Mouse (Mus musculus): ENCODE results near the gene Hyal2.
A peak's percentile ranks its signal among the peaks of the same experiment; 100 is the strongest.

Hyal2 gene

DNA sequence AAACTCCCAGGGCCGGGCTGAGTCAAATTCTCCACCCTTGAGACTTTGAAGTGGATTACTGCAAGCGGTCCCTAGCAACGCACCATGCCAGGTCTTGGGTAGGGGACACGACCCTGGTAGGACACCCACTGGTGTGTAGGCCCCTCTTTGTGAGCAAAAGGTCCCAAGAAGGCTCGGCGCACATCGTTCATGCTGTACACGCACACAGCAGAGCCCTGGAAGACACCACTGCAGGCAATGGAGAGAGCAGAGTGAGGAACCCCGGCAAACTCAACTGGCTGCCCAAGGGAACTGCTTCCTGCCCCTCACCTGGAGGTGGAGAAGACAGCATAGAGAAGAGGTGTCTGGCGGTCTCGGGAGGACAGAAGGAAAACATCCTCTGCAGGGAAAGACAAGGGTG, 33.5 kb downstream of the Hyal2 start:
- DNase-seq (ENCODE audit: low read depth, low spot score) = no peak
- Histone ChIP-seq H3K27me3 (ENCODE audit: control insufficient read depth, insufficient read depth, low read length, poor library complexity, severe bottlenecking) (no peaks in the 10 kb centered on the region), H3K36me3 (ENCODE audit: control insufficient read depth, insufficient read depth, low read length, poor library complexity, severe bottlenecking) (no peaks in the 10 kb centered on the region)

DNA sequence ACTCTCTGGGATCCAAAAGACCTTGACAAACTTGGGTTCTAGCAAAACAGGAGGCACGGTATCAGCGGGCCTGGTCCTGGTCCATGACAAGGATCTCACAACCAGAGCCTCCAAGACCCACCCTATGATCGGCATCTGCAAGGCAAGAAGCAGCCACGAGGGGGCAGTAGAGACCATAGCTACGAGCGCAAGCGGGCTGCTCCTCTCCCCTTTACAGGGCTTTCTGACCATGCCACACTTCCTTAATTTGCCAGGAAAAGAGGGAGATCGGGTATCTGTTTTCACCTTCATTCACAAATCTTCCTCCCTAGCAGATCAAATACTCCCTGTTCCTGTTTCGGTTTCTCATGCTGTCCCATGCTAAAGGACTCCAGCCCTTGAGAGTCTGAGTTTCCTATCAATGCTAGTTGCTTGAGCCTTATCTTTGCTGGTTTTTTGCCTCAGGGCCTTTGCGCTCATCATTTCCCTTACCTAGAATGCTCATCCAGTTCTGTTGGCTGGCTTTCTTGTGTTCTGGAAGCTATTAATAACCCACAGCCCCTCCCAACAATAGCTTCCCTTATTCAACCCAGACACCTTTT, 34.4 kb downstream of the Hyal2 start:
- Histone ChIP-seq H3K27me3 (ENCODE audit: control insufficient read depth, insufficient read depth, low read length, poor library complexity, severe bottlenecking) (no peaks in the 10 kb centered on the region), H3K36me3 (ENCODE audit: control insufficient read depth, insufficient read depth, low read length, poor library complexity, severe bottlenecking) (no peaks in the 10 kb centered on the region)
- peak; percentile 93 for DNase-seq (ENCODE audit: low read depth, low spot score)

DNA sequence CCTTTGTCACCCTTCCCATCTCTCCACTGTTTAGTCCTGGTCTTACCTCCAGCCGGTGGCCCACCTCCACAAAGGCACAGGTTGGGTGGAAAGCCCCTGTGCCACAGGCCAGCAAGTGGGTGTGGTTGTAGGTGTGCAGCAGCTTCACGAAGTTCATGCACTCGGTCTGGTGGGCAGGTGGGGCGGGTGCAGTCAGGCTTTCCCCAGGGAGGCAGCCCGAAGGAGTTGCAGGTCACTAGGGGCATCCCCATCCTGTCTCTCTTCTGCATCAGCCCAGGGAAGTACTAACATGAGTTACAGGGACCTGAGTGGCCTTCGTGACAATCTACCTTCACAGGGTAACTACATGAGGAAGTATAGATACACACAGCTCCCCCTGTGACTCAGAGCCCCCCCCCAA, 35.5 kb downstream of the Hyal2 start:
- peak; percentile 85 for DNase-seq (ENCODE audit: low read depth, low spot score)
- no peaks in the 10 kb centered on the region for H3K27me3 ChIP-seq (ENCODE audit: control insufficient read depth, insufficient read depth, low read length, poor library complexity, severe bottlenecking)

DNA sequence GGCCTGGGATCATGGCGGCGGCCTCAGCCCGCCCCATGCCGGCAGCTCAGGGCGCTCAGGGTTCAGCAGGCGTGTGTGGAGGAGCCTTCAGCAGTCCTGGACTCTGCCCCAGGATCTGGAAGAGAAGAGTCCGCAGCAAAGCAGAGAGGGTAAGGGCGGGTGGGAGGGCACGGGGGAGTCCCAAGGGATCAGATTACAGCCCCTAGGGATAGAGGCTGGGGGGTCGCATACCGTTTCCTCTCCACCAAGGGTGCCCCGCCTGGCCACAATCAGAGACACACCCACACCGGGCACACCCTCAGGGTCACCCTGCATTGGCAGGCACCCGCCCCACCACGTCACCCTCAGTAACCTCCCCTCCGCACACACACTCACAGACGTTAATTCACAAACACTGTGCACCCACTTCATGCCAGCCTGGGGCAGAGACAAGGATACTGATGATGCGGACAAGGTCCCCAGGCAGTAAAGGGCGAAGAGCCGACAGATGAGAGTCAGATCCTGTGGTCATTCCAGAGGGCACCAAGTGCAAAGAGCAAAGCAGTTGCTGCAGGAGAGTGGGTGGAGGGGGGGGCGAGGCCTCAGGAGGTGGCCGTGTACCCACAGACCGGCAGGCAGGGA, 37.4 kb downstream of the Hyal2 start:
- no peaks in the 10 kb centered on the region for H3K36me3 ChIP-seq (ENCODE audit: control insufficient read depth, insufficient read depth, low read length, poor library complexity, severe bottlenecking)
- no peak for DNase-seq (ENCODE audit: low read depth, low spot score)
- no peaks in the 10 kb centered on the region for H3K27me3 ChIP-seq (ENCODE audit: control insufficient read depth, insufficient read depth, low read length, poor library complexity, severe bottlenecking)

More for the DNA sequence above, 35.5 kb downstream of the Hyal2 start:
- no peaks in the 10 kb centered on the region for H3K36me3 ChIP-seq (ENCODE audit: control insufficient read depth, insufficient read depth, low read length, poor library complexity, severe bottlenecking)

DNA sequence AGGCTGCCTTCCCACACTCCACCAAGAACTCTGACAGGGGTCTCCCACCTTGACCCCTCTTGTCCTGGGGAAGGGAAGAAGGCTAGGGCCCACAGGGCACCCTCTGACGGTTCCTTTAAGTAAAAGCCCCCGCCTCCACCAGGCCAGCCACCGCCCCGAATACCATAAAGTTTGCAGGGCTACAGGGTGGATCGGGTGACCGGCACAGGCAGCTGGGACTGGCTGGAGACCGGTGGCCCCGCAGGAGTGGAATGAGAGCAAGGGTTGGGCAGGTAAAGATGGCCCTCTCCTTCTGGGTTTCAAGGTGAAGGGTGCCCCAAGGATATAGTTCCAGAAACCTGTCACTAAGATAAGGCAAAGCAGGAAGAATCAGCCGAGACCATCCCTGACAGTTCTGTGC, 38.8 kb downstream of the Hyal2 start:
- Histone ChIP-seq H3K36me3 (ENCODE audit: control insufficient read depth, insufficient read depth, low read length, poor library complexity, severe bottlenecking) (no peaks in the 10 kb centered on the region), H3K27me3 (ENCODE audit: control insufficient read depth, insufficient read depth, low read length, poor library complexity, severe bottlenecking) (no peaks in the 10 kb centered on the region)
- no peak for DNase-seq (ENCODE audit: low read depth, low spot score)

DNA sequence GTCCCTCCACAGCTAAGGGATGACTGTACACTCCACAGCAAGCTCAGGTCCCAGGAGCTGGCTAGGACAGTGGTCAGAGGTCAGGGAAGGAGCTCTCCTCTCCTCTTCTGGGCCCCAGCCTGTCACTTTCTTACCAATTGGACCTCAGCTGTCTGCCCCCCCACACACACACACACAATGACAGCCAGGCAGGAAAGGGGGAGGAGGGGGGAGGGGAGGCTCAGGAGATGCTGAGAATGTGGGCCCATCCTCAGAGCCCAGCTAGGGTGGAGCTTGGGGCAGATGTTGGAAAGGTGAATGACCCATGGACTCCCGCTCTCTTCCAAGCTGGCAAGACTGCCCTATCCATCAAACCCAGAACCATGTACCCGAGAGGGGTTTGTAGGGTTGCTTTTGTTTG, 39.3 kb downstream of the Hyal2 start:
- H3K36me3 ChIP-seq (ENCODE audit: control insufficient read depth, insufficient read depth, low read length, poor library complexity, severe bottlenecking) = no peaks in the 10 kb centered on the region
- H3K27me3 ChIP-seq (ENCODE audit: control insufficient read depth, insufficient read depth, low read length, poor library complexity, severe bottlenecking) = no peaks in the 10 kb centered on the region
- no peak for DNase-seq (ENCODE audit: low read depth, low spot score)

DNA sequence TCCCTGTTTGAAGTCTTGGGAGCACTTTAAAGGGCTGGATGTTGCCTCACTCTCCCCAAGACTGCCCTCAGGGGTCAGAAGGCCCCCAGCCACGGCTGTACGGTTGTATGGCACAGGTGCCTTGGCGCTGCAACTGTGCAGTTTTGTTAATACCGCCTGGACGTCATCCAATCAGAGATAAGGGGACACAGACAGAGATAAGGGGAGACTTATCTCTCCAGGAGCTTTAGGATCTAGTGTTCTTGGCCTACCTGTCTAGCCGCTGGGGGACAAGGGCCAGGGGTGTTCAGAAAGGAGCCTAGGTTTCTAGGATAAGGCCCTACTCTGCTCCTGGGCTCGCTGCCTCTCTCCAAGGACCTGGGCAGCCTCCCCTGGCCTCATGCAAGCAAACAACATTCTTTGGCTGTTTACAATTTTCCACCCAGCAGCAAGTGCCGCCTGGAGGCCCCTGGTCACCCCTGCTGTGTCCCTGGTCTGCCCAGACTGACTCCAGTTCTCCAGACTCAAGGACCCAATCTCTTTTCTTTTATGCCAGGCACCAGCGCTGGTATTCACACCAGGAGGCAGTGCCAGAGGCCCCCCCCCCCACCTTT, 40.0 kb downstream of the Hyal2 start:
- no peaks in the 10 kb centered on the region for H3K27me3 ChIP-seq (ENCODE audit: control insufficient read depth, insufficient read depth, low read length, poor library complexity, severe bottlenecking)
- DNase-seq (ENCODE audit: low read depth, low spot score) = no peak
- H3K36me3 ChIP-seq (ENCODE audit: control insufficient read depth, insufficient read depth, low read length, poor library complexity, severe bottlenecking) = no peaks in the 10 kb centered on the region

DNA sequence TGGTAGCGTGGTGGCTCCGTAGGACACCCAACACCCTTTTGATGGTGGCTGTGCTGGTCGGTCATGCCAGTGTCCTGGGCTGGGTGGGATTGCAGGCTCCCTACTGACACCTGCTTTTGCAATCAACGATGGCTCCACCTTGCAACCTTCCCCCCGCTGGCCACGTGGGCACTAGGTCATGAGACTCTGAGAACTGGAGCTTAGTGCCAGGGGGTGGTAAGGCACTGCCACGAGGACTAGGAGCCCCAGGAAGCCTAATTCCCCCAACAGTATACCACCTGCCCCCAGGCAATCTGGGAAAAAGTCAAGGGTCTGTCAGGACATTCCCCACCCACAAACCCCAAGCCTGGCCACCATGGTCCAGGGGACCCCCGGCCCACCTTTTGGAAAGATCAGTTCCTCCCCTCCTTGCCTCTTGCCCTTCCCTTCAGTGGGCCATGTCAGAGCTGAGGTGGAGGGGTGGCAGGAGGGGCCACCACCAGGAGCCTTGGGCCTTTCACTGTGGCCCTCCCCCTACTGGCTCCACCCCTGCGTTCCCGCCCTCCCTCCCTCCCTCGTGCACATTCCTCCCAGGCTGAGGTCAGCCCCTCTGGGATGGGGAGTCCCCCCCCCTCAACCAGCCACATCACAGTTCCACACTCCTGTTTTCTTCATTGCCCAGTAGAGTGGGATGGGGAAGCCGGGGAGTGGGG, 41.1 kb downstream of the Hyal2 start, which contains the start of gene Sema3b:
Gene Sema3b, minus strand, starts transcription at position 489 of the 692 bp plus-strand sequence.
- H3K36me3 ChIP-seq (ENCODE audit: control insufficient read depth, insufficient read depth, low read length, poor library complexity, severe bottlenecking) = no peaks in the 10 kb centered on the region
- no peaks in the 10 kb centered on the region for H3K27me3 ChIP-seq (ENCODE audit: control insufficient read depth, insufficient read depth, low read length, poor library complexity, severe bottlenecking)
- DNase-seq (ENCODE audit: low read depth, low spot score) = no peak

DNA sequence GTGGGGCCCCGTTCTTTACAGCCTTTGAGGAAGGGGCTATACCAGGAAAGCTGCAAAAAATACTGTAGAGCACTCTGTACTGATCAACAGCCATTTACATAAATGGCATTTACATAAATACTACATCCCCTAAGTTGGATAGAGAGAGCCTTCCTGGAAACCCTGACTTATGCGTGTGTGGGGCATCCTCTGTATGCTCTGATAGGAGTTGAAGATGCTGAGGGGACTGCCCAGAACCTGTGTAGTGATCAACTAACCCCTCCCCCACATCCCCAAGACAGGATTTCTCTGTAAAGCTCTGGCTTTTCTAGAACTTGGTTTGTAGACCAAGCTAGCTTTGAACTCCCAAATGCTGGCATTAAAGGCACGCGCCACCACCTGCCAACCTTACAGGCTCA, 41.7 kb downstream of the Hyal2 start:
- H3K27me3 ChIP-seq (ENCODE audit: control insufficient read depth, insufficient read depth, low read length, poor library complexity, severe bottlenecking) = no peaks in the 10 kb centered on the region
- no peak for DNase-seq (ENCODE audit: low read depth, low spot score)

DNA sequence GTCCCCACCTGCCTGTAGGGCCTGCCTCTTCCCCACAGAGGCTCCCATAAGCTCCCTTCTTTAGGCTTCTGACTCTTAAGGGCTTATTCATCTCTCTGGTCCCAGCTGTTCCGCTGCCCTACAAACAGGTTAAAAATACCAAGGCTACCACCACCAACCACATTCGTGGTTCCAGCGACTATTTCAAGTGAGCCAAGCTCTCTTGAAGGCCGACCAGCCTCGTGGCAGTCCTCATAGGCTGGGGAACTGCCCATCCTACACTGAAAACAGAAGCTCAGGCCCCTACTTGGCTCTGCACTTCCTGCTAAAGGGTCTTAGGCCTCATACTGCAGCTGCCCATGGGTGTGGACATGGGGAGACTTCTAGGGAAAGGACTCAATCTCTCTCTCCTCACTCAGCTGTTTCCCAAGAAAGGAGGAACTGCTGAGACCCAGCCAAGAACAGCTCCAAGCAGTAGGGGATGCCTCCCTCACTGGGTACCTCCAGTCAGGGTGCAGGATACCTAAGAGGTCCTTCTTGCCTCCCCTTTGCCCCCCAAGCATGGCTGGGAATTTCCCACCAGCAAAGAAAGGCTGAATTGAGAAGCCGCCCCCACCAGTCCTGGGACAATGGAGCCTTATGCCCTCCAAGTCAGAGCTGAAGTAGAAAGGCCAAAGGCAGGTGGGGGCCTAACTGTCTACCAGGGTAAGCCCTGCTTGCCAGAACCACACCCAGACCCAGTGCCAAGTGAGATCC, 43.9 kb downstream of the Hyal2 start:
- Histone ChIP-seq H3K36me3 (ENCODE audit: control insufficient read depth, insufficient read depth, low read length, poor library complexity, severe bottlenecking) (peaks cover 15% of the 10 kb centered on the region), H3K27me3 (ENCODE audit: control insufficient read depth, insufficient read depth, low read length, poor library complexity, severe bottlenecking) (no peaks in the 10 kb centered on the region)
- no peak for DNase-seq (ENCODE audit: low read depth, low spot score)

More for the DNA sequence above, 41.7 kb downstream of the Hyal2 start:
- H3K36me3 ChIP-seq (ENCODE audit: control insufficient read depth, insufficient read depth, low read length, poor library complexity, severe bottlenecking) = peaks cover 4% of the 10 kb centered on the region; the same call in 1 of the 2 replicates

DNA sequence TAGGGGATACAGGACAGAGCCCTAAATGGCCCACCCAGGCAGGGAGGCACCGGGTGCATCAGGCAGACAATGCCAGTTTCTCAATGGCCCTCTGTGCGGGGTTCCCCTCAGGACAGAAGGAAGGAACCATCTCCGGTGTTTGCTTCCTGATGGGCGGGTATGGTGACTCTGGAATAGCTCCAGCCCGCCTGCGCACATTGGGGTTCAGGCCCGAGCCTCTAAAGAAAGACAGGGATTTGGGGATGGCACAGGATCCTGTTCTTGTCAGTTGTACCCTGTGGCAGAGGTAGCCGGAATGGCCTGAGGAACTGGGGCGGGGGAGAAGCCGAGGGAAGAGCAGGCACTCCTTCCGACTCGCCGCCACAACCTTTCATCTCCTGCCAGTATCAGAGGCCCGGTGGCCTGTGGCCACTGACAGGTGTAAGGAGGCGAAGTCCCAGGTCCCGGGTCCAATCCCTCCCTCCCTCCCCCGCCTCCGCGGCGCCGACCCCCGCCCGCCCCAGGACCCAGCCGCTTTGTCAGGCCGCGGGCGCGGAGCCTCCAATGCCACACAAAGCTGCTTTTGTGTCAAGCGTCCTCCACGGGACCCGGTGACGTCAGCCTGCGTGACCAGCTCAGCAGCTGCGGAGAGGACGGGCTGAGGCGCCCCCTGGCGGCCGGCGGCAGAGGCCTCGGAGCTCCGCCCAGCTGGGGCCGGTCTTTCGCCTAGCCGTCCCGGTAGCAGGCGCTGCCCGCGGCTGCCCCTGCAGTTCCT, 44.6 kb downstream of the Hyal2 start:
- Histone ChIP-seq H3K27me3 (ENCODE audit: control insufficient read depth, insufficient read depth, low read length, poor library complexity, severe bottlenecking) (no peaks in the 10 kb centered on the region), H3K36me3 (ENCODE audit: control insufficient read depth, insufficient read depth, low read length, poor library complexity, severe bottlenecking) (peaks cover 15% of the 10 kb centered on the region)
- peak; percentile 98 for DNase-seq (ENCODE audit: low read depth, low spot score)

DNA sequence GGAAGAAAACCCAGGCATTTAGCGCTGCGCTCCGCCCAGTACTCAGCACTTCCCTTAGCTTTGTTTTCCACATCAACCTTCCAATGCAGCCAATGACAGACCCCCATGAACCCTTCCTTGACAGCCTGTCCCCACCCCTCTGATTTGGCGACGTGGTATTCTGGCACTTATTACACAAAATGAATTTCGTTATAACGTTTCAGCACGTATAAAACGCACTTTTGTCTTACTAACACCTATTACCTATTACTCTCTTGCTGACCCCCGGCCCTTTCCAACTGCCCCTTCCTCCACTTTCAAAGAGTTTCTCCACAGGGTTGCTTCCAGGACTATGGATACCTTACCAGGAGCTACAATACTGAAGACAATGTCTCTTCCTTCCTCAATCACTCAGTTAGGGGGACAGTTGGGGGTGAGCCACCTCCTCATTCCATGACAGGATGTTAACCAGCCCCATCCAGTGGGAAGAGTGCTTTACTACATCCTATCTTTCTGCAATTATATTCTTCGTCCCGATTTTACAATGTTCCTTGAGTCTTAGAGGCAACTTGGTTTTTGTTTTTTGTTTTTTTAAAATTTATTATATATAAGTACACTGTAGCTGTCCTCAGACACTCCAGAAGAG, 45.3 kb downstream of the Hyal2 start:
- DNase-seq (ENCODE audit: low read depth, low spot score) = no peak
- Histone ChIP-seq H3K27me3 (ENCODE audit: control insufficient read depth, insufficient read depth, low read length, poor library complexity, severe bottlenecking) (no peaks in the 10 kb centered on the region), H3K36me3 (ENCODE audit: control insufficient read depth, insufficient read depth, low read length, poor library complexity, severe bottlenecking) (peaks cover 19% of the 10 kb centered on the region)

DNA sequence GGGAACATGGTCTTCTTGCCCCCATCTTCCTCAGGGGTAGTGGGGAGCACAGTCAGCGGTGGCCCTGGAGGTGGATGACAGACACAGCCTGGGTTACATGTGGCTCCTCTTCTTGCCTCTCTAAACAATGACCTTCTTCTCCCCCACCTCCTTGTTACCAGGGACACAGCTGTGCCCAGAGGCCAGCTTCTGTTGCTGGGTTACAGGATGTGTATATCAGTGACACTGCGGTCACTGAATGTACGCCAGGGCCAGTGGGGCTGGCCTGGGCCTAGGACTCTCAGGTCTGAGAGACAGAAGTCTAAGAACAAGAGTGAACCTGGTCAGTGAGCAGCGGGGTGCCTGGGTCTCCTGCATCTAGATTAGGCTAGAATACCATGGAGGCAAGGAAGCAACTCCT, 47.3 kb downstream of the Hyal2 start:
- peaks cover 24% of the 10 kb centered on the region for H3K36me3 ChIP-seq (ENCODE audit: control insufficient read depth, insufficient read depth, low read length, poor library complexity, severe bottlenecking)
- H3K27me3 ChIP-seq (ENCODE audit: control insufficient read depth, insufficient read depth, low read length, poor library complexity, severe bottlenecking) = no peaks in the 10 kb centered on the region
- DNase-seq (ENCODE audit: low read depth, low spot score) = no peak

DNA sequence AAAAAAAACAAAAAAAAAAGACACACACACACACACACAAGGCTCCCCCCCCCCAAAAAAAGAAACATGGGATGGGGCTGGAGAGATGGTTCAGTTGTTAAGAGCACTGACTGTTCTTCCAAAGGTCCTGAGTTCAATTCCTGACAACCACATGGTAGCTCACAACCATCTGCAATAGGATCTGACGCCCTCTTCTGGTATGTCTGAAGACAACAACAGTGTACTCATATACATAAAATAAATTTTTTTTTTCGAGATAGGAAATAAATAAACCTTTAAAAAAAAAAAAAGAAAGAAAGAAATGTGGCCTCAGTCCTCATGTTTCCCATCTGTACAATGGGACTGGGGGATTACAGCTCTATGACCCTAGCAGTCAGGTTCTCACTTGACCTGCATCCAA, 49.7 kb downstream of the Hyal2 start:
- peak; percentile 46 for DNase-seq (ENCODE audit: low read depth, low spot score)
- Histone ChIP-seq H3K27me3 (ENCODE audit: control insufficient read depth, insufficient read depth, low read length, poor library complexity, severe bottlenecking) (no peaks in the 10 kb centered on the region), H3K36me3 (ENCODE audit: control insufficient read depth, insufficient read depth, low read length, poor library complexity, severe bottlenecking) (peaks cover 24% of the 10 kb centered on the region)

Data from splenic B cell, adult 2 months (primary cell).